Mouse (Mus musculus) hindbrain, embryonic 13.5 days (tissue): Measurements from ENCODE around the gene Snx4. TPM values are rescaled to one million over a fixed set of nuclear protein-coding genes. Genes with fewer than 3 reads are reported as not detected.

Source experiments
- polyA plus RNA-seq: library from polyadenylated mRNA; unstranded; fragments of >200 nt; fragmentation: Nextera tagmentation; extraction: Ambion mirVana; gene quantifications from 2 replicates; pipeline ENCODE4 v1.2.1, GENCODE M21; 2015

Snx4 gene
- polyA plus RNA-seq, 1 experiment from 2014 or later, result 82.6 TPM

Other genes with a start within 250 kb of the Snx4 start
- 6.4 and 6.8 TPM in 2 replicates for gene Iqcg, start 195.2 kb upstream of the Snx4 start, polyA plus RNA-seq
- gene Rpl35a, start 195.0 kb upstream of the Snx4 start, polyA plus RNA-seq, result 566 and 585 TPM in 2 replicates
- 3.3 and 4.4 TPM in 2 replicates for gene Lmln, start 188.9 kb upstream of the Snx4 start, polyA plus RNA-seq
- 17.0 and 18.3 TPM in 2 replicates for gene Osbpl11, start 66.4 kb upstream of the Snx4 start, polyA plus RNA-seq
- 50.6 and 52.3 TPM in 2 replicates for gene Zfp148, start 129.4 kb downstream of the Snx4 start, polyA plus RNA-seq